Mouse (Mus musculus): ENCODE results near the gene Carm1. TPM values are rescaled to one million over a fixed set of nuclear protein-coding genes. Genes with fewer than 3 reads are reported as not detected.
A peak's percentile ranks its signal among the peaks of the same experiment; 100 is the strongest.

Carm1 gene
- polyA plus RNA-seq, 1 experiment from 2014 or later = 22.8 TPM

- Histone ChIP-seq H3K4me3 (ENCODE audit: low read depth, low read length) (no peak overlapping the region), H3K4me2 (ENCODE audit: low read length) (no peak overlapping the region), H3K27ac (ENCODE audit: low read depth, low read length) (no peak overlapping the region), H3K9me3 (replicated peaks; ENCODE audit: control insufficient read depth, low read length) (no peaks in the 10 kb centered on the region), H3K4me1 (ENCODE audit: control insufficient read depth, insufficient read depth, low read length) (no peaks in the 10 kb centered on the region), H3K9ac (ENCODE audit: low read length) (no peak overlapping the region), H3K36me3 (ENCODE audit: control insufficient read depth, insufficient read depth, low read length) (no peaks in the 10 kb centered on the region), H3K27me3 (replicated peaks; ENCODE audit: control insufficient read depth, insufficient read depth, low read length) (no peaks in the 10 kb centered on the region)
- no peak for DNase-seq (ENCODE audit: low spot score)
- WGBS = 88% methylated on average over 1 of the region's 1 CpGs
- ATAC-seq = no peak
These were observed 60.0 kb downstream of the Carm1 start for GRCm38 (mm10) chr9:21606648-21607047.

GRCm38 (mm10) chr9:21609861-21610260 lies 63.2 kb downstream of the Carm1 start:
- 94% methylated on average over 1 of the region's 1 CpGs for WGBS
- H3K4me2 ChIP-seq (ENCODE audit: low read length) = no peak overlapping the region
- no peak overlapping the region for H3K4me3 ChIP-seq (ENCODE audit: low read depth, low read length)
- no peaks in the 10 kb centered on the region for H3K4me1 ChIP-seq (ENCODE audit: control insufficient read depth, insufficient read depth, low read length)
- ATAC-seq (no peak), DNase-seq (ENCODE audit: low spot score) (no peak)
- no peaks in the 10 kb centered on the region for H3K36me3 ChIP-seq (ENCODE audit: control insufficient read depth, insufficient read depth, low read length)
- no peak overlapping the region for H3K9ac ChIP-seq (ENCODE audit: low read length)
- H3K27me3 ChIP-seq (replicated peaks; ENCODE audit: control insufficient read depth, insufficient read depth, low read length) = no peaks in the 10 kb centered on the region
- H3K9me3 ChIP-seq (replicated peaks; ENCODE audit: control insufficient read depth, low read length) = no peaks in the 10 kb centered on the region
- no peak overlapping the region for H3K27ac ChIP-seq (ENCODE audit: low read depth, low read length)

- Histone ChIP-seq H3K9ac (ENCODE audit: low read length) (peak overlapping the region; percentile 80), H3K4me1 (ENCODE audit: control insufficient read depth, insufficient read depth, low read length) (peaks cover 12% of the 10 kb centered on the region), H3K27ac (ENCODE audit: low read depth, low read length) (peak overlapping the region; percentile 98), H3K27me3 (replicated peaks; ENCODE audit: control insufficient read depth, insufficient read depth, low read length) (no peaks in the 10 kb centered on the region), H3K4me3 (ENCODE audit: low read depth, low read length) (peak overlapping the region; percentile 77), H3K36me3 (ENCODE audit: control insufficient read depth, insufficient read depth, low read length) (no peaks in the 10 kb centered on the region), H3K9me3 (replicated peaks; ENCODE audit: control insufficient read depth, low read length) (no peaks in the 10 kb centered on the region), H3K4me2 (ENCODE audit: low read length) (peak overlapping the region; percentile 74)
- ATAC-seq (no peak), DNase-seq (ENCODE audit: low spot score) (no peak)
- WGBS = 80% methylated on average over 15 of the region's 15 CpGs
These were observed 68.3 kb downstream of the Carm1 start for GRCm38 (mm10) chr9:21614864-21615616.

GRCm38 (mm10) chr9:21615617-21616231 lies 69.0 kb downstream of the Carm1 start, which contains the start of gene Smarca4:
Gene Smarca4, plus strand, starts transcription at chr9:21616169.
- Histone ChIP-seq H3K36me3 (ENCODE audit: control insufficient read depth, insufficient read depth, low read length) (no peaks in the 10 kb centered on the region), H3K9ac (ENCODE audit: low read length) (peak within 1 kb of the TSS; percentile 97), H3K27me3 (replicated peaks; ENCODE audit: control insufficient read depth, insufficient read depth, low read length) (no peaks in the 10 kb centered on the region), H3K27ac (ENCODE audit: low read depth, low read length) (peak within 1 kb of the TSS; percentile 98), H3K4me1 (ENCODE audit: control insufficient read depth, insufficient read depth, low read length) (peaks cover 12% of the 10 kb centered on the region), H3K4me2 (ENCODE audit: low read length) (peak within 1 kb of the TSS; percentile 74), H3K4me3 (ENCODE audit: low read depth, low read length) (peak within 1 kb of the TSS; percentile 77), H3K9me3 (replicated peaks; ENCODE audit: control insufficient read depth, low read length) (no peaks in the 10 kb centered on the region)
- DNase-seq (ENCODE audit: low spot score) = peak; percentile 99
- under 1% methylated on average over 44 of the region's 45 CpGs for WGBS
- peak; percentile 97 for ATAC-seq

GRCm38 (mm10) chr9:21616232-21616781 lies 69.6 kb downstream of the Carm1 start:
- DNase-seq (ENCODE audit: low spot score) (peak; percentile 87), ATAC-seq (peak; percentile 80)
- peak overlapping the region; percentile 98 for H3K27ac ChIP-seq (ENCODE audit: low read depth, low read length)
- H3K4me3 ChIP-seq (ENCODE audit: low read depth, low read length) = peak overlapping the region; percentile 77
- no peaks in the 10 kb centered on the region for H3K27me3 ChIP-seq (replicated peaks; ENCODE audit: control insufficient read depth, insufficient read depth, low read length)
- H3K4me2 ChIP-seq (ENCODE audit: low read length) = peak overlapping the region; percentile 69
- H3K9ac ChIP-seq (ENCODE audit: low read length) = peak overlapping the region; percentile 97
- WGBS = 1% methylated on average over 56 of the region's 57 CpGs
- H3K9me3 ChIP-seq (replicated peaks; ENCODE audit: control insufficient read depth, low read length) = no peaks in the 10 kb centered on the region
- peaks cover 12% of the 10 kb centered on the region for H3K4me1 ChIP-seq (ENCODE audit: control insufficient read depth, insufficient read depth, low read length)
- H3K36me3 ChIP-seq (ENCODE audit: control insufficient read depth, insufficient read depth, low read length) = no peaks in the 10 kb centered on the region

- ATAC-seq = no peak
- peaks cover 12% of the 10 kb centered on the region for H3K4me1 ChIP-seq (ENCODE audit: control insufficient read depth, insufficient read depth, low read length)
- no peaks in the 10 kb centered on the region for H3K9me3 ChIP-seq (replicated peaks; ENCODE audit: control insufficient read depth, low read length)
- H3K27me3 ChIP-seq (replicated peaks; ENCODE audit: control insufficient read depth, insufficient read depth, low read length) = no peaks in the 10 kb centered on the region
- H3K36me3 ChIP-seq (ENCODE audit: control insufficient read depth, insufficient read depth, low read length) = no peaks in the 10 kb centered on the region
- peak; percentile 53 for DNase-seq (ENCODE audit: low spot score)
- 1% methylated on average over 10 of the region's 10 CpGs for WGBS
- H3K27ac ChIP-seq (ENCODE audit: low read depth, low read length) = peak overlapping the region; percentile 98
- H3K4me3 ChIP-seq (ENCODE audit: low read depth, low read length) = peak overlapping the region; percentile 77
- H3K9ac ChIP-seq (ENCODE audit: low read length) = peak overlapping the region; percentile 97
- peak overlapping the region; percentile 69 for H3K4me2 ChIP-seq (ENCODE audit: low read length)
These were observed 70.4 kb downstream of the Carm1 start for GRCm38 (mm10) chr9:21617066-21617465.

- Histone ChIP-seq H3K27me3 (replicated peaks; ENCODE audit: control insufficient read depth, insufficient read depth, low read length) (no peaks in the 10 kb centered on the region), H3K36me3 (ENCODE audit: control insufficient read depth, insufficient read depth, low read length) (no peaks in the 10 kb centered on the region), H3K4me3 (ENCODE audit: low read depth, low read length) (no peak overlapping the region), H3K9me3 (replicated peaks; ENCODE audit: control insufficient read depth, low read length) (no peaks in the 10 kb centered on the region), H3K27ac (ENCODE audit: low read depth, low read length) (no peak overlapping the region), H3K4me2 (ENCODE audit: low read length) (no peak overlapping the region), H3K9ac (ENCODE audit: low read length) (no peak overlapping the region; the same call in 1 of the 2 replicates), H3K4me1 (ENCODE audit: control insufficient read depth, insufficient read depth, low read length) (peaks cover 10% of the 10 kb centered on the region)
- ATAC-seq (no peak), DNase-seq (ENCODE audit: low spot score) (no peak)
- WGBS = 86% methylated on average over 4 of the region's 4 CpGs
These were observed 73.5 kb downstream of the Carm1 start for GRCm38 (mm10) chr9:21620229-21620628.

GRCm38 (mm10) chr9:21622676-21623075 lies 76.0 kb downstream of the Carm1 start:
- no peak for ATAC-seq
- no peaks in the 10 kb centered on the region for H3K36me3 ChIP-seq (ENCODE audit: control insufficient read depth, insufficient read depth, low read length)
- no peak for DNase-seq (ENCODE audit: low spot score)
- no peak overlapping the region for H3K4me2 ChIP-seq (ENCODE audit: low read length)
- WGBS = 86% methylated on average over 1 of the region's 1 CpGs
- no peaks in the 10 kb centered on the region for H3K9me3 ChIP-seq (replicated peaks; ENCODE audit: control insufficient read depth, low read length)
- no peak overlapping the region for H3K27ac ChIP-seq (ENCODE audit: low read depth, low read length)
- no peak overlapping the region for H3K9ac ChIP-seq (ENCODE audit: low read length)
- peaks cover 14% of the 10 kb centered on the region for H3K4me1 ChIP-seq (ENCODE audit: control insufficient read depth, insufficient read depth, low read length)
- H3K4me3 ChIP-seq (ENCODE audit: low read depth, low read length) = no peak overlapping the region
- no peaks in the 10 kb centered on the region for H3K27me3 ChIP-seq (replicated peaks; ENCODE audit: control insufficient read depth, insufficient read depth, low read length)
